Mouse (Mus musculus) thymus, adult 2 months (tissue): ENCODE measurements around the gene Zzef1. TPM values are rescaled to one million over a fixed set of nuclear protein-coding genes. Genes with fewer than 3 reads are reported as not detected.

Source experiments
- DNase-seq: peaks from one replicate; pipeline ENCODE4 v3.0.0; 2021
- H3K27ac ChIP-seq: fragments of 200-500 bp; 2 replicates; pipeline ENCODE4 v1.5.1; 2012; ENCODE audit warnings: low read length, control low read depth; ENCODE audit not compliant: control insufficient read depth, insufficient read depth
- H3K27me3 ChIP-seq: fragments of 200-500 bp; 2 replicates; pipeline ENCODE4 v1.6.1; 2012; ENCODE audit warnings: mild to moderate bottlenecking, low read length, moderate library complexity, mixed read lengths; ENCODE audit not compliant: control insufficient read depth, insufficient read depth
- H3K36me3 ChIP-seq: fragments of 200-500 bp; 2 replicates; pipeline ENCODE4 v1.6.1; 2012; ENCODE audit warnings: mild to moderate bottlenecking, low read length, moderate library complexity; ENCODE audit not compliant: control insufficient read depth, insufficient read depth
- H3K4me1 ChIP-seq: fragments of 200-500 bp; replicated peaks from 2 replicates; pipeline ENCODE4 v1.6.1; 2012; ENCODE audit warnings: low read length; ENCODE audit not compliant: control insufficient read depth, insufficient read depth
- H3K4me3 ChIP-seq: fragments of 200-500 bp; 2 replicates; pipeline ENCODE4 v1.5.1; 2012; ENCODE audit warnings: mild to moderate bottlenecking, low read length, control low read depth, moderate library complexity; ENCODE audit not compliant: control insufficient read depth, insufficient read depth
- CTCF ChIP-seq: fragments of 200-500 bp; IDR thresholded peaks from 2 replicates; pipeline ENCODE4 v1.5.1; 2012; ENCODE audit warnings: mild to moderate bottlenecking, control low read depth, low read length, moderate library complexity, borderline replicate concordance; ENCODE audit not compliant: control insufficient read depth, poor library complexity, insufficient read depth; ENCODE audit errors: extremely low read depth
- POLR2A ChIP-seq: fragments of 200-500 bp; IDR thresholded peaks from 2 replicates; pipeline ENCODE4 v1.6.1; 2012; ENCODE audit warnings: mild to moderate bottlenecking, low read length, control low read depth, moderate library complexity; ENCODE audit not compliant: control insufficient read depth, poor library complexity, insufficient read depth; ENCODE audit errors: extremely low read depth
- WGBS: fragments of 180-500 bp; shearing (Covaris S2); methylation state at CpG from one replicate; pipeline ENCODE4 v1.1.7; 2018; 5-methylcytosine and 5-hydroxymethylcytosine counted together
- polyA plus RNA-seq: library from polyadenylated mRNA; depleted of rRNA; stranded (reverse); fragments of >200 nt; gene quantifications from 2 replicates; pipeline ENCODE4 v1.2.3, GENCODE M21; 2012

Gene Zzef1
- polyA plus RNA-seq, 1 experiment = 52.8 TPM

DNA sequence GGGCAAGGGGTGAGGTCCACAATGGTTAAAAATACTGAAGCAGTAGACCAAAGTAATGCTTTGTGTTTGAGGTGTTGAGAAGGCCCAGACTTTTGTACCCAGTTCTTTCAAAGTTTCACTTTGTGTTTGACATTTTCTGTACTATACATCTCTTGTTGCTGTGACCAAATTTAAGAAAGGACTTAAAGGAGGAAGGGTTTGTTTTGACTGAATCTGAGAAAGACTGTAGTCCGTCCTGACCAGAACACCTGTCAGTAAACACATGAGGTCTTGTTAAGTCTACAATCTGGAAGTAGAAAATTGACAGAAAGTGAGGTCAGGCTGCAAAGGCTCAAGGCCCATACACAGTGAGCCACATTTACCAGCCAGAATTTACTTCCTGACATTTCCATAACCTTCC is 20.8 kb downstream of the Zzef1 start:
- Histone ChIP-seq H3K4me1 (no peaks in the 10 kb centered on the region), H3K36me3 (peaks cover 22% of the 10 kb centered on the region), H3K27me3 (no peaks in the 10 kb centered on the region), H3K4me3 (no peak overlapping the region), H3K27ac (no peak overlapping the region)
- no peak for DNase-seq
- WGBS = 97% methylated on average over 1 of the region's 1 CpGs
- no peak for TF ChIP-seq POLR2A

DNA sequence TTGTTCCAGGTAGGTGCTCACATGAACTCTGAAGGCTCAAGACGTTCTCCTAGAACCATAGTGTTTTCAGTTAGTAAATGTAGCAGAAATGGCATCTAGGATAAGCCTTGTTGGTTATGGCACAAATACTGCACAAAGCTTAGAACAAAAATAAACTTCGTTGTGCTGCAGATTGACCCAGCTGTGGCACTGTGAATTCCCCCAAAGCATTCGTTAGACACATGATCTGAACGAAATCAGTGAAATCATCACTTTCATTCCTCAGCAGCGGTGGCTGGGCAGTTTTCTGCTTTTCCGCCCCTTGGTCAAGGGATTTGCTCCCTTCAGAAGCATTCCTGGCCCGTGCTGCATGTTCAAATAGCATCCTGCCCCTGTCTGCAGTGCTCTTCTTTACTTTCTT is 22.0 kb downstream of the Zzef1 start:
- no peak for DNase-seq
- H3K27ac ChIP-seq = no peak overlapping the region
- no peak for TF ChIP-seq POLR2A
- TF ChIP-seq CTCF = no peak
- WGBS = 94% methylated on average over 7 of the region's 7 CpGs
- H3K4me3 ChIP-seq = no peak overlapping the region
- no peaks in the 10 kb centered on the region for H3K4me1 ChIP-seq
- H3K36me3 ChIP-seq = peaks cover 31% of the 10 kb centered on the region
- no peaks in the 10 kb centered on the region for H3K27me3 ChIP-seq

DNA sequence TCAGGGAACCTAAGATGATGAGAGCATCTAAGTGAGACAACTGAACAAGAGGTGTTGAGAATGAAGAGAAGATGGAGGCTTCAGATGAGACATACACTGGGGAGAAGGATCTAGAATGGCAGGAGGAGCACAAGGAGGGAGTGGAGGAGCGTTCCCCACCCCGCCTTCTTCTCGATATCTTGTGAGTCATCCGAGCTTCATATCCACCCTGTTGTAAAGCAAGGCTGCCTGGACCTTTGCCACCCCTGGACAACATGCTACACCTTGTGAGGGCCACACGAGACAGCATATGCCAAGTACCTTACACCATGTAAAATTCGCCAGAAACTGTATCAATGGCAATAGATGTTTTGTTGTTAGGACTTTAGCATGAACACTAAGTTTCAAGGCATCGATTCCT is 25.0 kb downstream of the Zzef1 start:
- Histone ChIP-seq H3K4me3 (no peak overlapping the region), H3K27me3 (no peaks in the 10 kb centered on the region), H3K36me3 (peaks cover 57% of the 10 kb centered on the region), H3K4me1 (no peaks in the 10 kb centered on the region), H3K27ac (no peak overlapping the region)
- no peak for DNase-seq
- TF ChIP-seq POLR2A (no peak), CTCF (no peak)
- WGBS = 94% methylated on average over 7 of the region's 7 CpGs

DNA sequence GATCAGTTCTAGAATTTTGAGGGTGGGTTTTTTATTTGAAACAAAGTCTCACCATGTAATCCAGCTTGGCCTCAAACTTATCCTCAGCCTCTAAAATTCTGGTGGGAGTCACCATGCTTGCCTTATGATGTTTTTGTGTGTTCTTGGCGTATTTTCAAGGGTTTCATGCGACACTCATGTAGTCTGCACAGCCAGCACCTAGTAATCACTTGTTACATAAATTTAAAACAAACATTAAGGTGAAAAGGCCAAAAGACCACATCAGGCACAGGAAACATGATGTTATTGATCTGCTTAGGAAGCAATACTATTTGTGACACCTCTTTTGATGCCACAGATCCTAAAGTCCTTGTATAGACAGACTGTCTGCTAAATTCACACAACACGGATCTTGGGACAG is 33.8 kb downstream of the Zzef1 start:
- Histone ChIP-seq H3K27me3 (no peaks in the 10 kb centered on the region), H3K27ac (no peak overlapping the region), H3K4me3 (no peak overlapping the region), H3K4me1 (no peaks in the 10 kb centered on the region), H3K36me3 (peaks cover 62% of the 10 kb centered on the region)
- 94% methylated on average over 3 of the region's 3 CpGs for WGBS
- no peak for DNase-seq
- TF ChIP-seq CTCF (no peak), POLR2A (no peak)

DNA sequence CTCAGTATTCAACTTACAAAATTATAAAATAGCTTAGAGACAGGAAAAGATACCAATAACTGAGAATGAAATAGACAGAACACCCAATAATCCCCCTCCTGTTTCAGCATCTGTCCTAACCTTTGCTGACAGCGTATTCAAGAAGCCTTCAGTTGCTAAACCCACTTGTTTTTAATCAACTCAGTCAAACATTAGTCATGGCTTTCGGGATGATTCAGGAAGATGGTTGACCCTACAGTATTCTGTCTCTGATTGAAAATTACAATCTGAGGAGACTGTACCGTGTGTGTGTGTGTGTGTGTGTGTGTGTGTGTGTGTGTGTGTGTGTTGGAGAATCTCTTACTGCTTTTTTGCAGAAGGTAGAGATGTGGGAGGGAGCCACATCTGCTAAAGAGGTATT is 46.7 kb downstream of the Zzef1 start:
- DNase-seq = no peak
- Histone ChIP-seq H3K36me3 (peaks cover 27% of the 10 kb centered on the region), H3K27ac (no peak overlapping the region), H3K4me3 (no peak overlapping the region), H3K4me1 (no peaks in the 10 kb centered on the region), H3K27me3 (no peaks in the 10 kb centered on the region)
- WGBS = 92% methylated on average over 3 of the region's 3 CpGs
- no peak for TF ChIP-seq POLR2A
- no peak for TF ChIP-seq CTCF

DNA sequence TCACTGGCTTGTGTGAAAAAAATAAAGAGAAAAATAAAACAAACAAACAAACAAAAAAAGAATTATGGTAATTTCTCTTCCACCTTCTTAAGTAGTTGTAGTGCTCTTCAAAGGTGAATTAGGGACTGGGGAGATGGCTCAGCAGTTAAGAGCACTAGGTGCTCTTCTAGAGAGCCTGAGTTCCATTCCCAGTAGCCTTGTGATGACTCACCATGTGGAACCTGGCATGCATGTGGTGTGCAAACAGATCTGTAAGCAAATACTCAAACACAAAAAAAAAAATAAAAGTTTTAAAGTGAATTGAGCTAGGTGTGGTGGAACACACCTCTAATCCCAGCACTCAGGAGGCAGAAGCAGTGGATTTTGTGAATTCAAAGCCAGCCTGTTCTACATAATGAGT is 47.5 kb downstream of the Zzef1 start:
- no peak for TF ChIP-seq POLR2A
- TF ChIP-seq CTCF = no peak
- H3K36me3 ChIP-seq = peaks cover 34% of the 10 kb centered on the region
- no peak for DNase-seq
- no peak overlapping the region for H3K4me3 ChIP-seq
- no peak overlapping the region for H3K27ac ChIP-seq
- H3K4me1 ChIP-seq = no peaks in the 10 kb centered on the region
- no peaks in the 10 kb centered on the region for H3K27me3 ChIP-seq

DNA sequence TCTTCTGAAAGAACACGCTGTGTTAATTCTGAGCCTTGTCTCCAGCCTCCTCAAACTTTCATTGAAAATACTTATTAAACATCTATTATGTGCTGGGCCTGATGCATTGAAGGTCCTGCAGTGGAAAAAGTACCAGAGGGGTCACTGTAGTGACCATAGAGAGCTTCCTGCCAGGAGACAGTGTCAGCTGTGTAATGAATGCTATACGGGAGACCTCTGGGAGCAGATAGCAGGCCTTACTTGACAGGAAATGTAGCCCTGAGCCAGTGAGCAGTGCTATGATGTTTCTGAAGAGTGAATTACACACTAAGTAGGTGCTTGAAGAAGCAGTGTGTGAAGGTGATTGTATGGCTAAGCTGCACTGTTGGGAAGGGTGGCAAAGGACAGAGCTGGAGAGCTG is 49.5 kb downstream of the Zzef1 start:
- DNase-seq = no peak
- H3K27ac ChIP-seq = no peak overlapping the region
- H3K4me3 ChIP-seq = no peak overlapping the region
- WGBS = 95% methylated on average over 2 of the region's 2 CpGs
- H3K4me1 ChIP-seq = no peaks in the 10 kb centered on the region
- H3K27me3 ChIP-seq = no peaks in the 10 kb centered on the region
- TF ChIP-seq POLR2A (no peak), CTCF (no peak)
- H3K36me3 ChIP-seq = peaks cover 37% of the 10 kb centered on the region

DNA sequence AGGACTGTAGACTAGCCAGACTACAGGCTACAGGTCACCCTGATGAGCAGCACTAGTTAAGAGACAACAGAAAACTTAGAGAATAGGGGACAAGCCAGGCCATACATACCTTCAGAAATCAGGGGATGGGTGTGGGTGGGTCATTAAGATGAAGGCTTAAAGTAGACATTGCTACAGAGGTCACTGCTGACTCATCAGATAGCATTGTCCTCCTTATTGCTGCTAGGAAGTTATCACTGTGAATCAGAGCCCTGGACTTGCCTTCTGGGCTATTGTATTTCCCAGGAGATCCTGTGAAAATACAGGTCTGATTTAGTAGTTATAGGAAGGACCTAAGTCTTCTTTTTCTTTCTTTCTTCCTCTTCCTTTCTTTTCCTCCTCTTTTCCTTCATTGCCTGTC is 50.7 kb downstream of the Zzef1 start:
- DNase-seq = no peak
- Histone ChIP-seq H3K36me3 (peaks cover 45% of the 10 kb centered on the region), H3K27me3 (no peaks in the 10 kb centered on the region), H3K4me1 (no peaks in the 10 kb centered on the region), H3K27ac (no peak overlapping the region), H3K4me3 (no peak overlapping the region)
- TF ChIP-seq POLR2A (no peak), CTCF (no peak)
